Mouse (Mus musculus) megakaryocyte progenitor cell, adult 5-6 weeks (primary cell): ENCODE measurements around the gene Rab11fip2. TPM values are rescaled to one million over a fixed set of nuclear protein-coding genes. Genes with fewer than 3 reads are reported as not detected.
A peak's percentile ranks its signal among the peaks of the same experiment; 100 is the strongest.

ENCODE experiments used
- ATAC-seq: replicated peaks from 2 replicates; pipeline ENCODE4 v1.8.0; 2016; ENCODE audit warnings: mild to moderate bottlenecking, moderate TSS enrichment, inconsistent platforms; ENCODE audit not compliant: poor library complexity
- total RNA-seq, 2 experiments: library from RNA; stranded (forward) in 1 of 2; stranded (reverse) in 1 of 2; fragments of 157-497, 149-512 nt in 1 of 2; fragments of 200-1000 nt in 1 of 2; gene quantifications; 2 replicates each; pipeline versions ENCODE4 v1.2.3 to v1.2.4; 2015 to 2017

The Rab11fip2 gene
- total RNA-seq (2015) (7.7 and 9.5 TPM in 2 replicates), total RNA-seq (2017) (11.7 and 20.2 TPM in 2 replicates)

- peak; percentile 91 for ATAC-seq
These were observed at the start of gene Rab11fip2 for GRCm38 (mm10) chr19:59943322-59943871. Gene Rab11fip2 (minus strand): TSS chr19:59943654.

DNA sequence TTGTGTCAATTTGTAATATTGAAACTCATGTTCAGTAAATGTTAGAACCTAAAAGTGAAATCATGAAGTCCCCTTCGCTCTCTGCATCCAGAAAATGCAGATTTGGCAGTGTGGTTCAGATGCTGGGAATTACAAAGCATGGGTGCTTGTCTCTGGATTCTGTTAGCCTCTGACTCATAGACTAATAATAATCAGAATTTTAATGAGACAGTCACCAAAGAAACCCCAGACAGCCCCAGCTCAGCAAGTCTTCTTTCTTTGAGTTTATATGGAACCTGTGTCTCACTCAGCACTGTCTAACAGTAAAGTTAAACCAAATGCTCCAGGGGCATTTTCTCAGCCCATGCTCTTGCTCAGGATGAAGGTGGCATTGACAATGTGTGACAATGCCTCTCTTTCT, 38.1 kb upstream of the Rab11fip2 start:
- no peak for ATAC-seq

DNA sequence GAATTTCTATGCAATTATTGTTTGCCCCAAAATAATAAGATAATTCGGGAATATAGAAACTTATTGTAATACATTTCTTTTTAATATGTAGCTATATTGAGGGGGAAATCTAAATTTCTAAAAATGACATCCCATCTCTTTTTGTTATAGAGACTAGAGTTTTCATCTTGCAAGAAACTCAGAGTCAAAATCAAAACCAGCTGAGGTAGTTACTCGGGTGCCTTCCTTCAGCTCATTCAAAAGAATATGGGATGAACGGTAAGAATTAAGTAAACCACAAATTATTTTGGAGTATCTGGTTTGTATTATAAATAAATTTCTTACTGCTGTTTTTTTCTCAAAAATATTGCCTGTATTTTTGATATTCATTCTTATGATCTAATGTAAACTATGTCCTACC, 11.5 kb upstream of the Rab11fip2 start:
- ATAC-seq, result no peak

DNA sequence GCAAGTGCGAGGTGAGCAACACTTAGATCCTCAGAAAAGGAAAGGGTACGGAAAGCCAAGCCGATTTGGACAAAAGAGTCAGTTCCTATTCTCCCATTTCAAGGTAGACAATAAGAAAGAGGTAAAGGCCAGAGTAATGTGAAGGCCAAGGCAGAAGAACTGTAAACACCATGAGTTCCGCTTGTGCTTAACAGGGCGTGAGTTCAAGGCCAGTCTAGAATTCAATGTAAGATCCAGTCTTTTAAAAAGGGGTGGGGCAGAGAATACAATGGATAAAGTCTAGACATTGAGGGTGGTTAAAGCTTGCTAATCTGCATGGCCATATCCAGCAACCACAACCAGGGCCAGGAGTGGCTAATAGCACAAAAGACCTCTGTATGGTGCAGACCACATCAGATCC, 6.3 kb upstream of the Rab11fip2 start:
- no peak for ATAC-seq

DNA sequence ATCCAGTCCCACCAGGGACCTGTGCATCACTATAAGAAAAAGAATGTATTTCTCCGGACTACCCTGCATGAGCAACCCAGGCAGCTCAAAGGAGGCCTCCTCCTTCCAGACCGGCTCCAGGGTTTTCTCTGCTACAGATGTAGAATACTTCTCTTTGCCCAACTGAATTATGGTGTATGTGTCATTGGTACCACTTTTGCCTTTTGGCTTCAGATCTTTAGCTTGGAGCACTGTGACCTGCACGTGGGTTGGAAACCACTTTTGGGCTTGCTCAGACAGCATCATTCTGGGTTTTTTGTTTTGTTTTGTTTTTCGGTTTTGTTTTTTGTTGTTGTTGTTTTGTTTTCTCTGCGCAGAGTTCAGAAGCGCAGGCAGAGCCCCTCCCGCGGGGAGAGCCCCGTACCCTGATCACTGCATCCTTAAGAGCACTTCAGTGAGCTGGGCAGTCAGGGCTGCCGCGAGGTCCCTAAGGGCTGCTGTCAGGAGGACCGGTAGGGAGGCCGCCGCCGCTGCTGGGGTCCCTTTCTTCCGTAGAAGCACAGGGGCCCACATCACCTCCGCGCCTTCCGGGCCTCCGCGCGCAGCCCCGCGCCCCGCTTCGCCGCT, 635 bp downstream of the Rab11fip2 start:
- peak; percentile 6; the same call in 1 of the 2 replicates for ATAC-seq

- ATAC-seq, result no peak
These were observed 3.7 kb downstream of the Rab11fip2 start for GRCm38 (mm10) chr19:59939711-59940110.

GRCm38 (mm10) chr19:59932085-59932484, 11.4 kb downstream of the Rab11fip2 start:
- no peak for ATAC-seq

GRCm38 (mm10) chr19:59928672-59929071, 14.8 kb downstream of the Rab11fip2 start:
- ATAC-seq, result no peak

DNA sequence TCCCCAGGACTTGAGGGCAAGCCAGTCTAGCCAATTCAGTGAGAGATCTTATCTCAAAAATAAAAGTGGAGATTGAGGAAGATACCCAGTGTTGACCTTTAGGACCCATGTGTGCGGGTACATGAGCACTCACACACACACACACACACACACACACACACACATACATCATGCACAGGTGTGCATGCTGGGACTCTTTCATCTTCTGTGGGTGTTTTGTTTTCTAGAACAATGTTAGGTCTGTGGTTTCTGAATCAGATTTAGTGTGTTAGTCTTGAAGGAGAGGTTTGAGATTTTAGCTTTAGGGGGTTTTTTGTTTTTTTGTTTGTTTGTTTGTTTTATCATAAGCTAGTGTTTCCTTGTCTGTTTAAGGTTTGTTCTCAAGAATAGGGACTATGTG, 17.3 kb downstream of the Rab11fip2 start:
- ATAC-seq, result no peak

- ATAC-seq, result peak; percentile 34; the same call in 1 of the 2 replicates
These were observed 22.6 kb downstream of the Rab11fip2 start for GRCm38 (mm10) chr19:59920846-59921245.

- peak; percentile 46; the same call in 1 of the 2 replicates for ATAC-seq
These were observed 25.4 kb downstream of the Rab11fip2 start for GRCm38 (mm10) chr19:59917901-59918613.

DNA sequence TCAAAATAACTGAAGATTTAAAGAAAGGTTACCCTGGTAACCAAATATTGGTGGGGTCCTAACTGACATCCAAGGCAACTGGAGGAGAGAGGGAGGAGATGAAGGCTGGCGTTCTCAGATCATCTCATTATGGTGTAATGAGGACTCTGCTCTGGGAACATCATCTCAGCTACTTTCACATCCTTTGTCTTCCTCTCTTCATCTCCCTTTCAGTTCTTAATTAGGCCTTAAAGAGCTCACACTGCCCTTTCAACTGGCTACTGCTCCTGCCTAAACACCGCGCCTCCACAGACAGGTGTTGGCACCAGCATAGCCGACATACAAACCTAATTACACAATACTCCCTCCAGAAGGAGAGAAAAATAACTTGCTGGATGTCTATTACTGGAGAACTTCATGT, 31.9 kb downstream of the Rab11fip2 start:
- no peak for ATAC-seq

DNA sequence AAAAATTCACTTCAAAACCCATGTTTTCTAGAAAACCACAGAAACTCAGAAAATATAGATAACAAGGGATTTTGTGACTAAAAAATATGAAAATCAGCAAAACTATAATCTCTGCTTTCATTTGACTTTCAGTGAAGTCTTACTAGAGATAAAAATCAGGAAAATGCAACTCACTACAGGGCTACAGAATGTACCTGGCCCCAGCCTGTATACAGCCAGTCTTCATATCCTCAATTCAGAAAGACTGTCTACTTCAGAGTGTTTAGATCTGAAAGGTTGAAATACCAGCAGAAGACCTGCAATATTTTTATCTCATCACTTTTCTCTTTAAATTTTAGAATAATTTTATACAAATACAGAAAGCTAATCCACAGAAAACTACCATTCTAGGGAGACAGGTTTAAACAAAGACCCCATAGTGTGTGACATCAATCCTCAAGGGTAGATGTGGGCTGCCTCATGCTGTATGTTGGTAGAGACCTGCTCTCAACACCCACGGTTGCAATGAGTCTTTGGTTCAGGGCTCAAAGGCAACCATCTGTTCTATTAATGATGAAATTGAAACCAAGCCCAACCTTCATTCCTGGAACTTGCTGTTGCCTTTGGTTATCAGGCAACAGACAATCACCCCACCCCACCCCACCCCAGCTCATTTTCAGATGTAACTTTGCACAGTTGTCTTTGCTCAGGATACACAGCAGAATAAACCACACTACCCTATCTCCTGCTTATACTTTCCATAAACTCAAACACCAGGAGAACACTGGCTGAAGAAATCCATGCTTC, 38.0 kb downstream of the Rab11fip2 start:
- peak; percentile 90 for ATAC-seq

DNA sequence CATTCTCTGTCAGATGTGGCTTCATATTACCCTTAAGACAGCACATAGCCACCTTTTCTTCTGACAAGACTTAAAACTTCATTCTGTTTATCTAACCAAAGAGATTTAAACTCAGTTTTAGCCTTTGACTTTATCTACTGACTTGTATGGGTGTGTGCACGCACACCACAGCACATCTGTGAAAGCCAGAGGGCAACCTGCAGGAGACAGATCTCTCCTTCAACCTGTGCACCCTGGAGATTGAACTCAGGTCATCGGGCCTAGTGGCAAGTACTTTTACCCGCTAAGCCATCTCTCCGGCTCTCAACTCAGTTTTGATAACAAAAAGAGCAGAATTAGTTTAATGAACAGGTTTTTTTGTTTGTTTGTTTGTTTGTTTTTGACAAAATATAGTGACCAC, 43.5 kb downstream of the Rab11fip2 start:
- peak; percentile 70 for ATAC-seq

DNA sequence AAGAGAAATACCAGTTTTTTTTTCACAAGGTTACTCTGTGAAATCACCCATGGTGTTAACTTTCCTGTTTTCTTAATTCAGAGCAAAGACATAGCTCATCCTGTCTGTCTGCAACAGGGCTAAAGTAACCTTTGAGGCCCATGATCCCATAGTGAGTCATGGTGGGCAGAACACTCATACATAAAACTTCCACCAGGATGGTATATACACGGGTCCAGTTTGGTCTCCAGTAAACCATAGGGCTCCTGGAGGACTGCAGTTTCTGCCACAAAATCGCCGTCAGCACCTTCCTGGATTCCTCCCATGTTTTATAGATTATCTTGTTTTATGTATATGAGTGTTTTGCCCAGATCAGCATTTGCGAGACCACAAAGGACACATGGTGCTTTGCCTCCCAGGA, 45.2 kb downstream of the Rab11fip2 start:
- ATAC-seq, result no peak

DNA sequence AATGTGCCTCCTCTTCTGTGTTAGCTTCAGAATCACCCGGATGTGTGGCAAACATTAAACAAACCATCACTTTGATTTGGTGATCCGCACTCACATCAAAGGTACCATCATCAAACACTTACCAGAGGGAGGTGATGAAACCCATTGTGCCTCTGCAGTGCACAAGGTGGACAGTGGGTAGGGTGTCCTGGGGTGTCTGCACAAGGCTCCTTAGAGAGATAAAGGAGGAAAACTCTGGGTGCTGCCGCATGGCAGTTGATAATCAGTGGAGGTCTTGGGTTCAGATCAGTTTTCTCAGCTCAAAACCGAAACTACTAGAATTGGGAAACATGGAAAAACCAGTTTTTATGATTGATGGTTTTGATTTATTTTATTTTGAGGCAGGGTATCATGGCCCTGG, 54.1 kb downstream of the Rab11fip2 start:
- ATAC-seq, result no peak

- no peak for ATAC-seq
These were observed 54.6 kb downstream of the Rab11fip2 start for GRCm38 (mm10) chr19:59888846-59889245.

DNA sequence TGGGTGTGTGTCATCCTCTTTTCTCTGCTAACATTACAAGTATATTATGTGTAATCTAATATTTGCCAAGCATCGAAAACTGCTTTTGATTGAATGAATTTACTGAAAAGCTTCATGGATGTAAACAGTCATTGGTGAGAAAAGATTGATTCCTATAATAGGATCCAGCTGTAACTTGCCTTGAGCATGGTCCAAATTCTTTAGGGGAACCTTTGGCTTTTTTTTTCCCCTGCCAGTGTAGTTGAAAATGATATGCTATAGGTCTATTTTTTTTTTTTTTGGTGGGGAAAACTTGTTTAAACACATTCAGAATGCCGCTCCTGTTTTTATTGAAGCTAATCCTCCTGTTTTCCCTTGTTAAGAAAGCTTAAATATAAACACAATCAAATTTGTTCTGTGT, 55.6 kb downstream of the Rab11fip2 start:
- no peak for ATAC-seq

- no peak for ATAC-seq
These were observed 58.2 kb downstream of the Rab11fip2 start for GRCm38 (mm10) chr19:59885301-59885700.

- no peak for ATAC-seq
These were observed 66.2 kb downstream of the Rab11fip2 start for GRCm38 (mm10) chr19:59877238-59877637.

- no peak for ATAC-seq
These were observed 76.8 kb downstream of the Rab11fip2 start for GRCm38 (mm10) chr19:59866666-59867065.
